Mouse (Mus musculus) lung, embryonic 15.5 days (tissue): ENCODE measurements around the gene Lce1k. TPM values are rescaled to one million over a fixed set of nuclear protein-coding genes. Genes with fewer than 3 reads are reported as not detected.
"Not testable (repeated sequence)": the region's sequence is repeated elsewhere in the genome, so short reads cannot be mapped to it uniquely, and the experiment has no call there.

Source experiments
- ATAC-seq: fragments of 200-750 bp; cut with Nextera tagmentation; 2 replicates; pipeline ENCODE4 v1.8.0; 2017; ENCODE audit warnings: moderate number of reproducible peaks, borderline replicate concordance; ENCODE audit not compliant: low FRiP score, low TSS enrichment; ENCODE audit errors: extremely low read depth
- H3K27ac ChIP-seq: fragments of 300-500 bp; sonication (generic); 2 replicates; pipeline ENCODE4 v1.5.1; 2015; ENCODE audit warnings: moderate library complexity, mild to moderate bottlenecking, inconsistent platforms
- H3K27me3 ChIP-seq: fragments of 300-500 bp; sonication (generic); 2 replicates; pipeline ENCODE4 v1.6.1; 2015; ENCODE audit warnings: inconsistent platforms
- H3K36me3 ChIP-seq: fragments of 300-500 bp; sonication (generic); 2 replicates; pipeline ENCODE4 v1.6.1; 2015; ENCODE audit warnings: inconsistent platforms
- H3K4me1 ChIP-seq: fragments of 300-500 bp; sonication (generic); 2 replicates; pipeline ENCODE4 v1.6.1; 2015; ENCODE audit warnings: inconsistent platforms
- H3K4me2 ChIP-seq: fragments of 300-500 bp; sonication (generic); 2 replicates; pipeline ENCODE4 v1.6.1; 2015; ENCODE audit warnings: inconsistent platforms, mild to moderate bottlenecking, moderate library complexity
- H3K4me3 ChIP-seq: fragments of 300-500 bp; sonication (generic); 2 replicates; pipeline ENCODE4 v1.5.1; 2015; ENCODE audit warnings: mild to moderate bottlenecking, inconsistent platforms
- H3K9ac ChIP-seq: fragments of 300-500 bp; sonication (generic); 2 replicates; pipeline ENCODE4 v1.6.1; 2015; ENCODE audit warnings: inconsistent platforms
- H3K9me3 ChIP-seq: fragments of 300-500 bp; sonication (generic); 2 replicates; pipeline ENCODE4 v1.6.1; 2016; ENCODE audit warnings: inconsistent platforms
- WGBS: fragments of 180-500 bp; shearing (Covaris S2); methylation state at CpG from one replicate; pipeline ENCODE4 v1.1.7; 2015; 5-methylcytosine and 5-hydroxymethylcytosine counted together
- polyA plus RNA-seq: library from polyadenylated mRNA; unstranded; fragments of >200 nt; fragmentation: Nextera tagmentation; extraction: Ambion mirVana; gene quantifications from 2 replicates; pipeline ENCODE4 v1.2.1, GENCODE M21; 2015

The Lce1k gene
- not detected in 2 replicates for polyA plus RNA-seq

- no peaks in the 10 kb centered on the region for H3K9me3 ChIP-seq
- H3K9ac ChIP-seq = no peak within 1 kb of the TSS
- ATAC-seq = no peak
- no peaks in the 10 kb centered on the region for H3K4me1 ChIP-seq
- no peaks in the 10 kb centered on the region for H3K27me3 ChIP-seq
- H3K4me2 ChIP-seq = no peak within 1 kb of the TSS
- no peak within 1 kb of the TSS for H3K27ac ChIP-seq
- no peaks in the 10 kb centered on the region for H3K36me3 ChIP-seq
- H3K4me3 ChIP-seq = no peak within 1 kb of the TSS
These were observed at the start of gene Lce1k for GRCm38 (mm10) chr3:92807791-92808190. TSS of gene Lce1k (minus strand) at chr3:92807891.

GRCm38 (mm10) chr3:92851186-92851585, 43.5 kb upstream of the Lce1k start, which contains the start of gene Lce1l:
TSS of gene Lce1l (minus strand) at chr3:92851286.
- no peaks in the 10 kb centered on the region for H3K27me3 ChIP-seq
- no peak for ATAC-seq
- no peaks in the 10 kb centered on the region for H3K36me3 ChIP-seq
- H3K4me1 ChIP-seq = no peaks in the 10 kb centered on the region
- H3K4me3 ChIP-seq = no peak within 1 kb of the TSS
- no peak within 1 kb of the TSS for H3K4me2 ChIP-seq
- no peaks in the 10 kb centered on the region for H3K9me3 ChIP-seq
- H3K27ac ChIP-seq = no peak within 1 kb of the TSS
- H3K9ac ChIP-seq = no peak within 1 kb of the TSS
- WGBS = 74% methylated on average over 3 of the region's 3 CpGs

- Histone ChIP-seq H3K27ac (no peak within 1 kb of the TSS), H3K9me3 (no peaks in the 10 kb centered on the region), H3K4me2 (no peak within 1 kb of the TSS), H3K9ac (no peak within 1 kb of the TSS), H3K36me3 (no peaks in the 10 kb centered on the region), H3K27me3 (no peaks in the 10 kb centered on the region), H3K4me1 (no peaks in the 10 kb centered on the region), H3K4me3 (no peak within 1 kb of the TSS)
- 10% methylated on average over 1 of the region's 1 CpGs for WGBS
- ATAC-seq = no peak
These were observed 19.4 kb upstream of the Lce1k start, which contains the start of gene Kprp for GRCm38 (mm10) chr3:92827108-92827507. TSS of gene Kprp (minus strand) at chr3:92827247.

GRCm38 (mm10) chr3:92825808-92826207, 18.1 kb upstream of the Lce1k start:
- no peaks in the 10 kb centered on the region for H3K9me3 ChIP-seq
- no peaks in the 10 kb centered on the region for H3K27me3 ChIP-seq
- ATAC-seq = no peak
- no peak overlapping the region for H3K27ac ChIP-seq
- whole genome bisulfite sequencing = 32% methylated on average over 1 of the region's 1 CpGs
- no peaks in the 10 kb centered on the region for H3K4me1 ChIP-seq
- no peak overlapping the region for H3K4me3 ChIP-seq
- H3K9ac ChIP-seq = no peak overlapping the region
- no peak overlapping the region for H3K4me2 ChIP-seq
- H3K36me3 ChIP-seq = no peaks in the 10 kb centered on the region

- ATAC-seq, H3K27me3 ChIP-seq, H3K9ac ChIP-seq, H3K27ac ChIP-seq, H3K4me2 ChIP-seq, H3K9me3 ChIP-seq, H3K4me3 ChIP-seq, H3K36me3 ChIP-seq, H3K4me1 ChIP-seq: not testable (repeated sequence)
- WGBS = 91% methylated on average over 2 of the region's 2 CpGs
These were observed 8.3 kb upstream of the Lce1k start for GRCm38 (mm10) chr3:92816036-92816435.

GRCm38 (mm10) chr3:92815581-92815980, 7.9 kb upstream of the Lce1k start:
- Histone ChIP-seq H3K4me3 (no peak overlapping the region), H3K36me3 (no peaks in the 10 kb centered on the region), H3K27ac (no peak overlapping the region), H3K4me1 (no peaks in the 10 kb centered on the region), H3K4me2 (no peak overlapping the region), H3K9me3 (no peaks in the 10 kb centered on the region), H3K27me3 (no peaks in the 10 kb centered on the region), H3K9ac (no peak overlapping the region)
- no peak for ATAC-seq
- WGBS = 88% methylated on average over 3 of the region's 3 CpGs

- H3K9ac ChIP-seq = no peak within 1 kb of the TSS
- no peaks in the 10 kb centered on the region for H3K36me3 ChIP-seq
- WGBS = 74% methylated on average over 1 of the region's 1 CpGs
- no peak within 1 kb of the TSS for H3K4me2 ChIP-seq
- no peak for ATAC-seq
- no peaks in the 10 kb centered on the region for H3K9me3 ChIP-seq
- no peak within 1 kb of the TSS for H3K27ac ChIP-seq
- no peaks in the 10 kb centered on the region for H3K27me3 ChIP-seq
- no peaks in the 10 kb centered on the region for H3K4me1 ChIP-seq
- no peak within 1 kb of the TSS for H3K4me3 ChIP-seq
These were observed 17.3 kb downstream of the Lce1k start, which contains the start of gene Lce1j for GRCm38 (mm10) chr3:92790414-92790813. TSS of gene Lce1j (minus strand) at chr3:92790514.

GRCm38 (mm10) chr3:92778799-92779198, 28.9 kb downstream of the Lce1k start, which contains the start of gene Lce1i:
TSS of gene Lce1i (minus strand) at chr3:92778899.
- no peak within 1 kb of the TSS for H3K4me2 ChIP-seq
- no peaks in the 10 kb centered on the region for H3K36me3 ChIP-seq
- no peak for ATAC-seq
- H3K4me3 ChIP-seq = no peak within 1 kb of the TSS
- 82% methylated on average over 1 of the region's 1 CpGs for WGBS
- H3K27ac ChIP-seq = no peak within 1 kb of the TSS
- no peaks in the 10 kb centered on the region for H3K9me3 ChIP-seq
- H3K4me1 ChIP-seq = no peaks in the 10 kb centered on the region
- no peaks in the 10 kb centered on the region for H3K27me3 ChIP-seq
- no peak within 1 kb of the TSS for H3K9ac ChIP-seq

- no peak for ATAC-seq
- Histone ChIP-seq H3K4me1 (no peaks in the 10 kb centered on the region), H3K9ac (no peak overlapping the region), H3K4me3 (no peak overlapping the region), H3K36me3 (no peaks in the 10 kb centered on the region), H3K27me3 (no peaks in the 10 kb centered on the region), H3K4me2 (no peak overlapping the region), H3K27ac (no peak overlapping the region), H3K9me3 (no peaks in the 10 kb centered on the region)
- WGBS = 22% methylated on average over 3 of the region's 3 CpGs
These were observed 36.1 kb downstream of the Lce1k start for GRCm38 (mm10) chr3:92771573-92771972.

GRCm38 (mm10) chr3:92764965-92765364, 42.7 kb downstream of the Lce1k start, which contains the start of gene Lce1h:
TSS of gene Lce1h (minus strand) at chr3:92765065.
- WGBS = 88% methylated on average over 1 of the region's 1 CpGs
- no peak within 1 kb of the TSS for H3K4me3 ChIP-seq
- no peak for ATAC-seq

More at GRCm38 (mm10) chr3:92764965-92765364, 42.7 kb downstream of the Lce1k start, which contains the start of gene Lce1h:
- no peak within 1 kb of the TSS for H3K4me2 ChIP-seq
- no peaks in the 10 kb centered on the region for H3K9me3 ChIP-seq
- H3K36me3 ChIP-seq = no peaks in the 10 kb centered on the region
- H3K9ac ChIP-seq = no peak within 1 kb of the TSS
- H3K4me1 ChIP-seq = no peaks in the 10 kb centered on the region
- H3K27me3 ChIP-seq = no peaks in the 10 kb centered on the region
- no peak within 1 kb of the TSS for H3K27ac ChIP-seq

Other genes with a start within 250 kb of the Lce1k start
- gene Ivl, start 234.2 kb downstream of the Lce1k start, polyA plus RNA-seq = not detected in 2 replicates
- not detected in 2 replicates for gene Smcp, start 218.9 kb downstream of the Lce1k start, polyA plus RNA-seq
- not detected in 2 replicates for gene 2210017I01Rik, start 200.4 kb downstream of the Lce1k start, polyA plus RNA-seq
- gene Lce6a, start 186.2 kb downstream of the Lce1k start, polyA plus RNA-seq = not detected in 2 replicates
- gene Lce1a1, start 159.6 kb downstream of the Lce1k start, polyA plus RNA-seq = not detected in 2 replicates
- not detected in 2 replicates for gene Lce1b, start 151.0 kb downstream of the Lce1k start, polyA plus RNA-seq
- not detected in 2 replicates for gene Lce1a2, start 137.6 kb downstream of the Lce1k start, polyA plus RNA-seq
- gene Lce1c, start 128.6 kb downstream of the Lce1k start, polyA plus RNA-seq = not detected in 2 replicates
- gene Lce1d, start 120.7 kb downstream of the Lce1k start, polyA plus RNA-seq = not detected in 2 replicates
- not detected in 2 replicates for gene Lce1e, start 98.8 kb downstream of the Lce1k start, polyA plus RNA-seq
- gene Lce1f, start 87.5 kb downstream of the Lce1k start, polyA plus RNA-seq = not detected in 2 replicates
- not detected in 2 replicates for gene Gm38119, start 68.8 kb downstream of the Lce1k start, polyA plus RNA-seq
- not detected in 2 replicates for gene Lce1g, start 55.6 kb downstream of the Lce1k start, polyA plus RNA-seq
- not detected in 2 replicates for gene Lce1h, start 42.8 kb downstream of the Lce1k start, polyA plus RNA-seq
- not detected in 2 replicates for gene Lce1i, start 29.0 kb downstream of the Lce1k start, polyA plus RNA-seq
- not detected in 2 replicates for gene Lce1j, start 17.4 kb downstream of the Lce1k start, polyA plus RNA-seq
- not detected in 2 replicates for gene Kprp, start 19.4 kb upstream of the Lce1k start, polyA plus RNA-seq
- not detected in 2 replicates for gene Lce1l, start 43.4 kb upstream of the Lce1k start, polyA plus RNA-seq
- gene 2310050C09Rik, start 62.3 kb upstream of the Lce1k start, polyA plus RNA-seq = not detected in 2 replicates
- gene Lce3a, start 118.3 kb upstream of the Lce1k start, polyA plus RNA-seq = not detected in 2 replicates
- gene Lce3b, start 125.1 kb upstream of the Lce1k start, polyA plus RNA-seq = not detected in 2 replicates
- not detected in 2 replicates for gene Lce3c, start 136.6 kb upstream of the Lce1k start, polyA plus RNA-seq
- not detected in 2 replicates for gene Lce3d, start 149.5 kb upstream of the Lce1k start, polyA plus RNA-seq
- gene Lce3e, start 159.2 kb upstream of the Lce1k start, polyA plus RNA-seq = not detected in 2 replicates
- not detected in 2 replicates for gene Lce3f, start 184.3 kb upstream of the Lce1k start, polyA plus RNA-seq
- gene Crct1, start 207.8 kb upstream of the Lce1k start, polyA plus RNA-seq = not detected in 2 replicates
- gene Lce1m, start 211.2 kb upstream of the Lce1k start, polyA plus RNA-seq = not detected in 2 replicates